Mouse (Mus musculus) megakaryocyte, embryonic 14.5 days (primary cell): ENCODE measurements at regions not wholly inside any gene's neighbourhood (a gene's known extent, or its start where the extent isn't known, plus 50 kb on each side); places are given as distances from the start of the nearest gene placed in this dataset.

Source experiments
- FLI1 ChIP-seq: IDR thresholded peaks from 2 replicates; pipeline ENCODE4 v1.6.1; 2012; ENCODE audit warnings: low read length, inconsistent platforms, mixed read lengths
- GATA1 ChIP-seq: IDR thresholded peaks from 3 replicates; pipeline ENCODE4 v1.6.1; 2012; ENCODE audit warnings: mixed read lengths, low read length, inconsistent platforms, borderline replicate concordance

- no peak for TF ChIP-seq GATA1
- TF ChIP-seq FLI1, result no peak
Observed at GRCm38 (mm10) chr13:71273485-71273884, 431.9 kb upstream of the Adamts16 start.
